Mouse (Mus musculus) heart, adult 2 months (tissue): ENCODE data around the gene Etfa.

Source experiments
- CTCF ChIP-seq: fragments of 200-600 bp; IDR thresholded peaks from 2 replicates; pipeline ENCODE4 v1.8.1; 2022; ENCODE audit warnings: antibody characterized with exemption, mild to moderate bottlenecking, moderate library complexity
- EP300 ChIP-seq: fragments of 200-500 bp; IDR thresholded peaks from 2 replicates; pipeline ENCODE4 v1.6.1; 2011; ENCODE audit warnings: low read depth, low read length, control low read depth; ENCODE audit not compliant: insufficient read depth
- POLR2A ChIP-seq: fragments of 200-500 bp; IDR thresholded peaks from 2 replicates; pipeline ENCODE4 v1.6.1; 2011; ENCODE audit warnings: mild to moderate bottlenecking, low read depth, low read length, control low read depth; ENCODE audit not compliant: insufficient read depth

DNA sequence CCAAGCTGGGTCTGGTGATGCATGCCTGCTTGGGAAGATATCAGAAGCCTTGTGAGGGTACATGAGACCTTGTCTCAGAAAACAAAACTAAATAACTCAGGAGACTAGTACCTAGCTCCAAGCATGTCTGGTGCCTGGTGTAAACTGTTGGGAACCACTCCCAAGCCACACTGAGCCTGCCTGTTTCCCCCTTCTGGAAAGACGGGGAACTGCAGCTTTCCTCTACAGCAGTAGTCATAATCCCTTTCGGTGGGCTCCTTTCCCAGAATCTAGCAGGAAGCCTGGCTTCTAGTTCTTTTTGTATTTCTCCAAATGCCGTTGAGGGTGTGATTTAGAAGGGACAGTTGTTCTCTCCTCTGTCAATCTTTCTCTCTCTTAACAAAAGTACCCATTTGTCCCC, 23.9 kb upstream of the Etfa start:
- peak; percentile 95 for TF ChIP-seq CTCF
- no peak for TF ChIP-seq POLR2A
- TF ChIP-seq EP300 = 0 out of 2 replicates have a peak, but pooled peaks have one; percentile 28
